Mouse (Mus musculus): ENCODE data around the gene Pde4dip. TPM values are rescaled to one million over a fixed set of nuclear protein-coding genes. Genes with fewer than 3 reads are reported as not detected.

The Pde4dip gene
- polyA plus RNA-seq, 1 experiment from 2014 or later = 27.5 TPM

DNA sequence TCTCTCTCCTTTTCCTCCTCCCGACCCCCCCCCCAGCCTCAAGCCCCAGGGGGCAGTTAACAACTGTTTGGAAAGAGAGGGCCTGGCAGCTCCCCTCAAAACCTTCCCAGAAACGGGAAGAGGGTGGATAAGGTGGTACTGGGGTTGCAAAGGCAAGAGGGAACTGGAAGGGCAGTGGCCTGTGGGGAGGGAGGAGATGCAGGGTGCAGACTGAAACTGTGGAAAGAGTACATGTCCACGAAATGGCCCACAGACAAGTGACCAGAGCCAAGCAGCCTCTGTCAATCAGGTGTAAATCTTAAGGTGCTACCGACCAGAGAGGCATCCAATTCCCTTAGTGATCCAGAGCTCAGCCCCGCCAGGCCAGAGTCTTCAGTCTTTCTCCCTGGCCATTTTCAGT is 63.8 kb downstream of the Pde4dip start:
- WGBS = 5% methylated on average over 4 of the region's 5 CpGs
- Histone ChIP-seq H3K4me2 (replicated peaks; ENCODE audit: low read depth, low read length) (peak overlapping the region; percentile 85), H3K36me3 (ENCODE audit: control insufficient read depth, insufficient read depth, low read length) (no peaks in the 10 kb centered on the region), H3K9me3 (ENCODE audit: control insufficient read depth, low read length) (no peaks in the 10 kb centered on the region), H3K27me3 (ENCODE audit: control insufficient read depth, insufficient read depth, low read length) (peaks cover 5% of the 10 kb centered on the region; the same call in 1 of the 2 replicates), H3K9ac (ENCODE audit: low read depth, low read length) (no peak overlapping the region), H3K27ac (ENCODE audit: low read depth, low read length) (no peak overlapping the region), H3K4me1 (replicated peaks; ENCODE audit: control insufficient read depth, insufficient read depth, low read length) (0 out of 2 replicates have a peak, but pooled peaks cover 6% of the 10 kb centered on the region), H3K4me3 (ENCODE audit: low read depth, low read length) (peak overlapping the region; percentile 41)
- ATAC-seq (ENCODE audit: low FRiP score) = 0 out of 2 replicates have a peak, but pooled peaks have one; percentile 17
- DNase-seq (ENCODE audit: low spot score) = peak; percentile 39

DNA sequence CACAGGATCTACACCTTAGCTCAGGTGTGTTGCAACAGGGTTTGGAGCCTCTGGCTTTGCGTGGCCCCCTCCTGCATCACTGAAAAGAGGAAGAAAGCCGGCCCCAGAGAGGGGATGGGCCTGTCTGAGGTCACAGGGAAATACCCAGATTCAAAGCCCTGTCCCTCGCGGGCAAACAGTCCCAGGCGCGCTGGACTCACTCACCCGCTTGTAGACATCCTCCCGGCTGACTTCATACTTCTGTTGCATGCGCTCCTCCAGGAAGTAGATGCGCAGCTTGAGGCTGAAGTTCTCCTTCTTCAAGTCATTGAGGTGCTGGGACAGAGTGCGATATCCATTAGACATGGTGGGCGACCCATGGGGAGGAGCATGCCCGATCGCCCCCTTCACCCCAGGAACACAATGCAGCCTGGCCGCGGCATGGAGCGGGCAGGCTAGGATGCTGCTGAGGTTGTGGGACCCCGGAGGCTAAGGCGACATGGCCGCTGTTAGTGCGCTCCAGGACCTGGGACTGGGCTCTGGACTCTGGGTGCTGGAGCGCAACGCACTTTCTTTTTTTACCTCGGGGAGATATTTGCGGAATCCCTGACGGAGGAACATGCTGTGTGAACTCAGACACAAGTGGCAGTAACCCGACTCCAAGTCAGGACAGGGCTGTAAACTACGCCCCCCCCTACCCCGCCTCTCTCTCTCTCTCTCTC is 64.3 kb downstream of the Pde4dip start:
- Histone ChIP-seq H3K4me1 (replicated peaks; ENCODE audit: control insufficient read depth, insufficient read depth, low read length) (0 out of 2 replicates have a peak, but pooled peaks cover 6% of the 10 kb centered on the region), H3K9me3 (ENCODE audit: control insufficient read depth, low read length) (no peaks in the 10 kb centered on the region), H3K4me2 (replicated peaks; ENCODE audit: low read depth, low read length) (peak overlapping the region; percentile 85), H3K27me3 (ENCODE audit: control insufficient read depth, insufficient read depth, low read length) (peaks cover 5% of the 10 kb centered on the region; the same call in 1 of the 2 replicates), H3K4me3 (ENCODE audit: low read depth, low read length) (peak overlapping the region; percentile 41), H3K27ac (ENCODE audit: low read depth, low read length) (no peak overlapping the region), H3K36me3 (ENCODE audit: control insufficient read depth, insufficient read depth, low read length) (no peaks in the 10 kb centered on the region), H3K9ac (ENCODE audit: low read depth, low read length) (peak overlapping the region; percentile 41; the same call in 1 of the 2 replicates)
- ATAC-seq (ENCODE audit: low FRiP score) = peak; percentile 65
- DNase-seq (ENCODE audit: low spot score) = peak; percentile 60
- WGBS = under 1% methylated on average over 28 of the region's 29 CpGs

DNA sequence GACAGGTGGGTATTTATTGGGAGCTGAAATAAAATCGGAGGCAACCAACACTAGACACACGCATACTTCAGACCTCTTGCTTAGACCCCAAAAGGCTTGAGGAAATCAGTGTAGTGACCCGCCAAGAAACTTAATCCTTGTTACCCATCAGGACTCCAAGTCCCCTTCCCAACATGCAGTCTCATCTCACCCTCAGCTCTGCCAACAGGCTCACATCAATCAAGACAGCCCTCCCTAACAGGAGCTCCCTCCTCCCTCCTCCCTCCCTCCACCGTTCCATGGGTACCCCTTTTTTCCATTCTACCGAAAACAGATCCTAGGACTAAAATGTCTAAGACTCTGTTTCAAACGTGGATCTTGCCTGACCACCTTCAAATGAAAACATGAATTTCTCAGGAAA is 65.1 kb downstream of the Pde4dip start:
- WGBS = 19% methylated on average over 6 of the region's 6 CpGs
- Histone ChIP-seq H3K4me3 (ENCODE audit: low read depth, low read length) (no peak overlapping the region), H3K27ac (ENCODE audit: low read depth, low read length) (no peak overlapping the region), H3K36me3 (ENCODE audit: control insufficient read depth, insufficient read depth, low read length) (no peaks in the 10 kb centered on the region), H3K27me3 (ENCODE audit: control insufficient read depth, insufficient read depth, low read length) (peaks cover 5% of the 10 kb centered on the region; the same call in 1 of the 2 replicates), H3K9ac (ENCODE audit: low read depth, low read length) (no peak overlapping the region), H3K4me2 (replicated peaks; ENCODE audit: low read depth, low read length) (no peak overlapping the region), H3K4me1 (replicated peaks; ENCODE audit: control insufficient read depth, insufficient read depth, low read length) (0 out of 2 replicates have a peak, but pooled peaks cover 6% of the 10 kb centered on the region), H3K9me3 (ENCODE audit: control insufficient read depth, low read length) (no peaks in the 10 kb centered on the region)
- no peak for ATAC-seq (ENCODE audit: low FRiP score)
- no peak for DNase-seq (ENCODE audit: low spot score)

DNA sequence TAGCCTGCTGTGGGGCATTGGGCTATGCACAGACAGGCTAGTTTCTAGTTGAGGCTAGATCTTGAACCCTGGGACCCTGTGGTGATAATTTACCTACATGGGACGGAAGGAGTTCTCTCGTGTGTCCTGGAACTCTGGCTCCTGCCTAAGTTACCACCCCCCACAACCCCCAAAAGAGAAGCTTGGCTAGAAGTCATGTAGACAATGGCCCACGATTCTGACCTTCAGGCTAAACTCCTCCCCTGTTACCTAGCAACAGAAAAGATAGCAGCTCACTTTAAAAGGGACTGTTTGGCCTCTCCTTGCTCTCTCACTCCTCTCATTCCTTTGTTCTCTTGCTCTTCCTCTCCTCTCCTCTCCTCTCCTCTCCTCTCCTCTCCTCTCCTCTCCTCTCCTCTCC is 69.5 kb downstream of the Pde4dip start:
- Histone ChIP-seq H3K36me3 (ENCODE audit: control insufficient read depth, insufficient read depth, low read length) (no peaks in the 10 kb centered on the region), H3K4me1 (replicated peaks; ENCODE audit: control insufficient read depth, insufficient read depth, low read length) (0 out of 2 replicates have a peak, but pooled peaks cover 3% of the 10 kb centered on the region), H3K9ac (ENCODE audit: low read depth, low read length) (no peak overlapping the region), H3K27ac (ENCODE audit: low read depth, low read length) (no peak overlapping the region), H3K9me3 (ENCODE audit: control insufficient read depth, low read length) (no peaks in the 10 kb centered on the region), H3K4me3 (ENCODE audit: low read depth, low read length) (no peak overlapping the region), H3K27me3 (ENCODE audit: control insufficient read depth, insufficient read depth, low read length) (peaks cover 5% of the 10 kb centered on the region; the same call in 1 of the 2 replicates), H3K4me2 (replicated peaks; ENCODE audit: low read depth, low read length) (no peak overlapping the region)
- ATAC-seq (ENCODE audit: low FRiP score) = no peak
- no peak for DNase-seq (ENCODE audit: low spot score)
- 28% methylated on average over 3 of the region's 3 CpGs for WGBS

DNA sequence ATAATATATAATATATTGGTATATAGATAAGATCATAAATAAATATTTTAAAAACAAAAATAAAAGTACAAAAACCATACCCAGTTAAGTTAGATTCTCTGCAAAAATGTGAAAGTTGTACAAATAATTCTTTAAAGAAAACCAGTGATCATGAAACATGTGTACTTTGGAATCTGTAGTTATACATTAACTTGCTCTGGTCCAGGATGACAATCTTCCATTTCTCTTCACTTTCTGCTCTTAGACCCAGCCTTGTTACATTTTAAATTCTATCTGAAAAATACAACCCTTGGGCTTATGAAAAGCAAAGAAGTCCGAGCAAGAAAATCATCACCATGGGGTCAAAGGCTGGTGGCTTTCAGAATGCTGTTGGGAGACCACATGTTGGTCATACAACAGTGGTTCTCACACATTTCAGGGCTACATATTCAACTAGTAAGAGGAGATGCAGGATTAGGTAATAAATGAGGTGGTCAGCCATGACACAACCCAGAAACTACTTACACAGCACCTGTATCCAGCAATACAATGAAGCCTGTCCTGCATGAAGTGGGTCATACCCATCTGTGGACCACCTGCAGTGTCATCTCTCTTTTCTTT is 70.0 kb downstream of the Pde4dip start:
- Histone ChIP-seq H3K27me3 (ENCODE audit: control insufficient read depth, insufficient read depth, low read length) (peaks cover 3% of the 10 kb centered on the region; the same call in 1 of the 2 replicates), H3K4me1 (replicated peaks; ENCODE audit: control insufficient read depth, insufficient read depth, low read length) (no peaks in the 10 kb centered on the region), H3K36me3 (ENCODE audit: control insufficient read depth, insufficient read depth, low read length) (no peaks in the 10 kb centered on the region), H3K4me3 (ENCODE audit: low read depth, low read length) (no peak overlapping the region), H3K9ac (ENCODE audit: low read depth, low read length) (no peak overlapping the region), H3K27ac (ENCODE audit: low read depth, low read length) (no peak overlapping the region), H3K4me2 (replicated peaks; ENCODE audit: low read depth, low read length) (no peak overlapping the region), H3K9me3 (ENCODE audit: control insufficient read depth, low read length) (no peaks in the 10 kb centered on the region)
- ATAC-seq (ENCODE audit: low FRiP score) (no peak), DNase-seq (ENCODE audit: low spot score) (no peak)
- 80% methylated on average over 1 of the region's 1 CpGs for WGBS

DNA sequence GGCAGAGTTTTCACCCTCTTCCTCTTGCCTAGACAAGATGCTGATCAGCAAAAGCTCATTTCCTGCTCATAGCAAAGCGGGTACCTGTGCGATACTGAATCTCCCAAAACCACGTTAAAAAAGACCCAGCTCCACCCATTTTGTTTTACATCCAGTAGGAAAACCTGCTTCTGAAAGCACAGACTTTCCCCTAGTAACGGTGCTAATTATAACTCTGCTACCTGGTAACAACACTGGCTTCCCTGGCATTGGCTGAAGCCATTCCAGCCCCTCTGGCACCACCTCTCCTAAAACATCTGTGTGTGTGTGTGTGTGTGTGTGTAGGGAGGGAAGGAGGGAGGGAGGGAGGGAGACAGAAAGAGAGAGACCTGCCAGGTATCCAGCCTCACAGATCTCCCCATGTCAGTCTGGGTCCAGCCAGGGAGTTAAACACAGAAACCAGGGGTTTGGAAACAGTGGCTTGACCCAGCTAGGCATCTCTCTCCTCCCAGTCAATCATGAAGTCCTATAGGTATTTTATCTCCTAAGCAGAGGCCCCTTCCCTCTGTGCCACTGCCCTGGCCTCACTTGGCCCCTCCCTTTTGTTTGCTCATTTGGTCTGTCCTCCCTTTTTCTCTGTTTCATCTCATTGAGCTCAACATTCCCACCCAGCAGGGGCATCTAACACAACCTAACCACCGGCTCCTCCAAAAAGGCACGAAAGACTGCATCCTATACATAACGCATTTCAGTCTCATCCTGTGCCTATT is 76.7 kb downstream of the Pde4dip start:
- ATAC-seq (ENCODE audit: low FRiP score) (no peak), DNase-seq (ENCODE audit: low spot score) (no peak)
- Histone ChIP-seq H3K9me3 (ENCODE audit: control insufficient read depth, low read length) (no peaks in the 10 kb centered on the region), H3K4me2 (replicated peaks; ENCODE audit: low read depth, low read length) (no peak overlapping the region), H3K9ac (ENCODE audit: low read depth, low read length) (no peak overlapping the region), H3K4me1 (replicated peaks; ENCODE audit: control insufficient read depth, insufficient read depth, low read length) (no peaks in the 10 kb centered on the region), H3K36me3 (ENCODE audit: control insufficient read depth, insufficient read depth, low read length) (no peaks in the 10 kb centered on the region), H3K27ac (ENCODE audit: low read depth, low read length) (no peak overlapping the region), H3K4me3 (ENCODE audit: low read depth, low read length) (no peak overlapping the region), H3K27me3 (ENCODE audit: control insufficient read depth, insufficient read depth, low read length) (no peaks in the 10 kb centered on the region)
- 22% methylated on average over 7 of the region's 7 CpGs for WGBS

DNA sequence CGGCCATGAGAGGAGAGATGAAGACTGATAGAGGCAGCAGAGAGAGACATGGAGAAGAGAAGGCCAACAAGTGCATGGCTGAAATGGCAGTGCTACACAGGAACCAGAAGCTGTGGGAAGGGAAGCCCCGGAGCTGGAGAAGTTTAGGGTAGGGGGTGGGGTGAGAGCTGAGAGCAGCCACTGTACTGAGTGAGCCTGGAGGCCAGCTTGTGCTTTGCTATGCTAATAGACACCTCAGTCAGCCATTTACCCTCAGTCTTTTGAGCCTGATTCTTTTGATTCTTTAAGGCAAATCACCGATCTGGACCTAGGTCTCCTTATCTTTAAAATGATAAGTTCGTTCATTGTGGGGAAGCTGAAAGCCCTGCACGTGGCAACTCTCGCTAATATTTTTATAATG is 77.3 kb downstream of the Pde4dip start:
- H3K4me3 ChIP-seq (ENCODE audit: low read depth, low read length) = no peak overlapping the region
- ATAC-seq (ENCODE audit: low FRiP score) (no peak), DNase-seq (ENCODE audit: low spot score) (no peak)
- no peak overlapping the region for H3K4me2 ChIP-seq (replicated peaks; ENCODE audit: low read depth, low read length)
- H3K27ac ChIP-seq (ENCODE audit: low read depth, low read length) = no peak overlapping the region
- no peaks in the 10 kb centered on the region for H3K4me1 ChIP-seq (replicated peaks; ENCODE audit: control insufficient read depth, insufficient read depth, low read length)
- WGBS = 18% methylated on average over 6 of the region's 6 CpGs
- H3K9ac ChIP-seq (ENCODE audit: low read depth, low read length) = no peak overlapping the region
- H3K27me3 ChIP-seq (ENCODE audit: control insufficient read depth, insufficient read depth, low read length) = no peaks in the 10 kb centered on the region
- no peaks in the 10 kb centered on the region for H3K36me3 ChIP-seq (ENCODE audit: control insufficient read depth, insufficient read depth, low read length)
- no peaks in the 10 kb centered on the region for H3K9me3 ChIP-seq (ENCODE audit: control insufficient read depth, low read length)

DNA sequence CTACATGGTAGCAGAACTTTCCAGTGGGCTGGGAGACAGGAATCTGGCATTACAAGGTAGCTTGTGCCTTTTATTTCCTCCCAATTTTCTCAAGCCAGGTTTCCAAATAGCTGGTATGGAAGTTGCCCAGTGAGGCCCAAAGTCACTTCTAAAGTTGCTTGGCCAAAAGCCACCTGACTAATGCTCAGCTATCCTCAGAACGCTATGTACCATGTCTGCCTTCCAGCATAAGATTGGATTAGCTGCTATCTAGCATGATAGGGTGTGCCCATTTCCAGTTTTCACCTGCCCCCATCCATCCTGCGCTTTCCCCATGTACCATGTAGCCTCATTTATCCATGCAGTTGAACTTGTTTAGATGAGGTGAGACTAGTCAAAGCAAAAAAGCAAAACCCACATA is 78.2 kb downstream of the Pde4dip start:
- ATAC-seq (ENCODE audit: low FRiP score) = no peak
- Histone ChIP-seq H3K4me3 (ENCODE audit: low read depth, low read length) (no peak overlapping the region), H3K27me3 (ENCODE audit: control insufficient read depth, insufficient read depth, low read length) (no peaks in the 10 kb centered on the region), H3K4me1 (replicated peaks; ENCODE audit: control insufficient read depth, insufficient read depth, low read length) (no peaks in the 10 kb centered on the region), H3K27ac (ENCODE audit: low read depth, low read length) (no peak overlapping the region), H3K9ac (ENCODE audit: low read depth, low read length) (no peak overlapping the region), H3K9me3 (ENCODE audit: control insufficient read depth, low read length) (no peaks in the 10 kb centered on the region), H3K36me3 (ENCODE audit: control insufficient read depth, insufficient read depth, low read length) (no peaks in the 10 kb centered on the region), H3K4me2 (replicated peaks; ENCODE audit: low read depth, low read length) (no peak overlapping the region)
- no peak for DNase-seq (ENCODE audit: low spot score)
- WGBS = 92% methylated on average over 2 of the region's 2 CpGs

All from hindbrain, embryonic 11.5 days (tissue).